Mouse (Mus musculus) CH12.LX (cell line): ENCODE results near the gene Letmd1. TPM values are rescaled to one million over a fixed set of nuclear protein-coding genes. Genes with fewer than 3 reads are reported as not detected.

Source experiments
- DNase-seq: peaks from one replicate; pipeline ENCODE4 v3.0.0-alpha.2; 2013; ENCODE audit errors: extremely low read depth
- H3K27ac ChIP-seq: 2 replicates; pipeline ENCODE4 v1.5.1; 2012; ENCODE audit warnings: low read depth, mild to moderate bottlenecking, control low read depth, moderate library complexity; ENCODE audit not compliant: insufficient read depth
- H3K27me3 ChIP-seq: replicated peaks from 2 replicates; pipeline ENCODE3; 2012; ENCODE audit warnings: inconsistent platforms
- H3K36me3 ChIP-seq, 2 experiments: replicated peaks in 1 of 2; 2 replicates each; pipeline versions ENCODE3 to v1.6.1; 2012; ENCODE audit warnings: inconsistent platforms in 1 of 2, low read length in 1 of 2, mild to moderate bottlenecking in 1 of 2, mixed read lengths in 1 of 2, moderate library complexity in 1 of 2; ENCODE audit not compliant: control insufficient read depth in 1 of 2, insufficient read depth in 1 of 2
- H3K4me1 ChIP-seq, 2 experiments: 2 replicates each; pipeline ENCODE4 v1.6.1; 2012; ENCODE audit warnings: inconsistent platforms in 1 of 2, moderate library complexity in 1 of 2; ENCODE audit not compliant: insufficient read depth in 2 of 2, control insufficient read depth in 1 of 2
- H3K4me2 ChIP-seq: 2 replicates; pipeline ENCODE4 v1.6.1; 2012; ENCODE audit warnings: low read depth, mild to moderate bottlenecking, control low read depth; ENCODE audit not compliant: poor library complexity, insufficient read depth, severe bottlenecking
- H3K4me3 ChIP-seq, 3 experiments: fragments of 150-350 bp in 1 of 3; sonication (generic) in 1 of 3; replicated peaks in 1 of 3; 2 replicates each; pipeline versions ENCODE3 to v1.5.1; 2011 to 2012; ENCODE audit warnings: low read depth in 2 of 3, low read length in 2 of 3, mild to moderate bottlenecking in 2 of 3, moderate library complexity in 2 of 3, control low read depth in 1 of 3, improper control_type of control experiment in 1 of 3, inconsistent platforms in 1 of 3, mixed read lengths in 1 of 3; ENCODE audit not compliant: poor library complexity in 1 of 3
- H3K79me2 ChIP-seq: replicated peaks from 2 replicates; pipeline ENCODE4 v1.6.1; 2012; ENCODE audit warnings: mild to moderate bottlenecking, moderate library complexity; ENCODE audit not compliant: control insufficient read depth, poor library complexity, insufficient read depth, severe bottlenecking; ENCODE audit errors: extremely low read depth
- H3K9ac ChIP-seq: 2 replicates; pipeline ENCODE4 v1.6.1; 2012; ENCODE audit warnings: low read depth, mild to moderate bottlenecking, control low read depth, moderate library complexity; ENCODE audit not compliant: insufficient read depth
- H3K9me3 ChIP-seq: replicated peaks from 2 replicates; pipeline ENCODE3; 2012; ENCODE audit warnings: low read length, inconsistent platforms, mixed read lengths
- CTCF ChIP-seq, 2 experiments: IDR thresholded peaks in 1 of 2; conservative IDR thresholded peaks in 1 of 2; 2 replicates each; pipeline ENCODE4 v1.5.1; 2011 to 2012; ENCODE audit warnings: low read depth in 2 of 2, low read length in 2 of 2, improper control_type of control experiment in 1 of 2, inconsistent platforms in 1 of 2, mild to moderate bottlenecking in 1 of 2, moderate library complexity in 1 of 2
- E2F4 ChIP-seq: IDR thresholded peaks from 2 replicates; pipeline ENCODE4 v1.6.1; 2011; ENCODE audit warnings: low read depth, low read length, improper control_type of control experiment; ENCODE audit not compliant: insufficient replicate concordance
- ETS1 ChIP-seq: conservative IDR thresholded peaks from 2 replicates; pipeline ENCODE4 v1.6.1; 2012; ENCODE audit warnings: low read depth, mild to moderate bottlenecking, inconsistent platforms, low read length, improper control_type of control experiment, moderate library complexity
- IRF4 ChIP-seq: IDR thresholded peaks from 2 replicates; pipeline ENCODE4 v1.6.1; 2014; ENCODE audit warnings: low read depth, mild to moderate bottlenecking, inconsistent platforms, low read length, improper control_type of control experiment
- MAFK ChIP-seq: IDR thresholded peaks from 2 replicates; pipeline ENCODE4 v1.6.1; 2011; ENCODE audit warnings: low read length, improper control_type of control experiment; ENCODE audit not compliant: insufficient replicate concordance
- MAX ChIP-seq: IDR thresholded peaks from 2 replicates; pipeline ENCODE4 v1.6.1; 2011; ENCODE audit warnings: low read length, improper control_type of control experiment
- MAZ ChIP-seq: IDR thresholded peaks from 2 replicates; pipeline ENCODE4 v1.6.1; 2012; ENCODE audit warnings: low read depth, mild to moderate bottlenecking, inconsistent platforms, low read length, improper control_type of control experiment, moderate library complexity
- MXI1 ChIP-seq: IDR thresholded peaks from 2 replicates; pipeline ENCODE4 v1.6.1; 2011; ENCODE audit warnings: mild to moderate bottlenecking, low read depth, low read length, improper control_type of control experiment
- NELFE ChIP-seq: IDR thresholded peaks from 2 replicates; pipeline ENCODE4 v1.6.1; 2011; ENCODE audit warnings: low read depth, low read length, improper control_type of control experiment
- PAX5 ChIP-seq: IDR thresholded peaks from 2 replicates; pipeline ENCODE4 v1.6.1; 2012; ENCODE audit warnings: low read length, inconsistent platforms, mixed read lengths
- POLR2AphosphoS2 ChIP-seq: IDR thresholded peaks from 2 replicates; pipeline ENCODE4 v1.6.1; 2011; ENCODE audit warnings: low read depth, low read length, improper control_type of control experiment
- RAD21 ChIP-seq: IDR thresholded peaks from 2 replicates; pipeline ENCODE4 v1.6.1; 2011; ENCODE audit warnings: low read depth, mild to moderate bottlenecking, low read length, improper control_type of control experiment, moderate library complexity
- RCOR1 ChIP-seq: conservative IDR thresholded peaks from 2 replicates; pipeline ENCODE4 v1.6.1; 2012; ENCODE audit warnings: low read depth, mild to moderate bottlenecking, inconsistent platforms, low read length, improper control_type of control experiment
- TCF12 ChIP-seq: IDR thresholded peaks from 2 replicates; pipeline ENCODE4 v1.6.1; 2014; ENCODE audit warnings: low read depth, mild to moderate bottlenecking, inconsistent platforms, low read length, improper control_type of control experiment
- USF1 ChIP-seq: IDR thresholded peaks from 2 replicates; pipeline ENCODE4 v1.6.1; 2014; ENCODE audit warnings: low read depth, mild to moderate bottlenecking, inconsistent platforms, low read length, improper control_type of control experiment
- ZC3H11A ChIP-seq: IDR thresholded peaks from 2 replicates; pipeline ENCODE4 v1.6.1; 2012; ENCODE audit warnings: low read depth, mild to moderate bottlenecking, inconsistent platforms, low read length, improper control_type of control experiment
- ZKSCAN1 ChIP-seq: IDR thresholded peaks from 2 replicates; pipeline ENCODE4 v1.6.1; 2012; ENCODE audit warnings: low read depth, inconsistent platforms, low read length, improper control_type of control experiment, borderline replicate concordance
- dilution Hi-C: fragments of 300-500 bp; cut with MboI; formaldehyde crosslinking; loops from 2 replicates; pipeline ENCODE4 v1.14.3; 2020; ENCODE audit warnings: low sequenced_read_pairs; ENCODE audit not compliant: extremely low pct_unique_long_range_greater_than_20kb, extremely low pct_ligation_motif_present
- in situ Hi-C: fragments of 300-500 bp; cut with MboI; formaldehyde crosslinking; loops from 3 replicates; pipeline ENCODE4 v1.14.3; 2019; ENCODE audit warnings: low sequenced_read_pairs, low pct_ligation_motif_present, low pct_unique_long_range_greater_than_20kb, mixed read lengths
- polyA plus RNA-seq: library from polyadenylated mRNA; unstranded; fragments of >175 nt; gene quantifications from 2 replicates; pipeline ENCODE4 v1.2.1, GENCODE M21; 2012; ENCODE audit warnings: low read depth; ENCODE audit not compliant: insufficient read length
- total RNA-seq, 2 experiments: library from RNA; depleted of rRNA; stranded (reverse); fragments of 300-350 nt in 1 of 2; fragments of >200 nt in 1 of 2; gene quantifications; 2 replicates each; pipeline ENCODE4 v1.2.3; 2012 to 2014

The Letmd1 gene
- total and polyA plus RNA-seq, 3 experiments: 31.4 to 51.3 (median 39.0) TPM

GRCm38 (mm10) chr15:100423916-100424315, 44.9 kb upstream of the Letmd1 start (continued):
- TF ChIP-seq POLR2AphosphoS2: no peak
- TF ChIP-seq ZC3H11A: no peak
- no peak; the same call in 1 of the 2 replicates for TF ChIP-seq MAX
- no peak for TF ChIP-seq RCOR1
- no peak for TF ChIP-seq USF1
- TF ChIP-seq E2F4: no peak
- no peak for TF ChIP-seq MAZ
- TF ChIP-seq PAX5: no peak
- TF ChIP-seq MXI1: 0 out of 2 replicates have a peak, but pooled peaks have one; percentile 18
- TF ChIP-seq MAFK: no peak
- peak in 1 of 2 experiments; percentile 16; a peak in 2 of 4 replicates for TF ChIP-seq CTCF (conservative IDR thresholded peaks at IDR 0.05 in 1 of 2, IDR thresholded peaks at IDR 0.05 in 1 of 2; ENCODE audit: low read depth in 2 of 2, low read length in 2 of 2)

GRCm38 (mm10) chr15:100424396-100425122, 44.3 kb upstream of the Letmd1 start, which contains the start of gene Slc11a2:
Gene Slc11a2, minus strand, starts transcription at chr15:100425072.
- peaks cover 52% of the 10 kb centered on the region for H3K27me3 ChIP-seq
- peak within 1 kb of the TSS; percentile 98 for H3K4me2 ChIP-seq
- no peaks in the 10 kb centered on the region for H3K79me2 ChIP-seq
- H3K4me3 ChIP-seq: peak within 1 kb of the TSS; percentile 2 to 40 (median 37)
- H3K36me3 ChIP-seq: no peaks in the 10 kb centered on the region
- no peak within 1 kb of the TSS for H3K27ac ChIP-seq
- no peak within 1 kb of the TSS for H3K9ac ChIP-seq
- peaks cover 3 to 31% of the 10 kb centered on the region in 2 experiments; a peak in 3 of 4 replicates for H3K4me1 ChIP-seq
- dilution Hi-C loops: no loop called here
- H3K9me3 ChIP-seq: no peaks in the 10 kb centered on the region
- no peak for DNase-seq
- 0 out of 2 replicates have a peak, but pooled peaks have one; percentile 20 for TF ChIP-seq TCF12
- peak; percentile 26; the same call in 1 of the 2 replicates for TF ChIP-seq IRF4
- TF ChIP-seq E2F4: no peak
- TF ChIP-seq RAD21: no peak
- in situ Hi-C loops: no loop called here

- Histone ChIP-seq H3K27ac (no peak overlapping the region), H3K79me2 (no peaks in the 10 kb centered on the region), H3K4me1 (peaks cover 0 to 11% of the 10 kb centered on the region in 2 experiments; a peak in 2 of 4 replicates), H3K4me3 (no peak overlapping the region), H3K36me3 (no peaks in the 10 kb centered on the region), H3K9ac (no peak overlapping the region), H3K4me2 (no peak overlapping the region), H3K27me3 (peaks cover 76% of the 10 kb centered on the region), H3K9me3 (no peaks in the 10 kb centered on the region)
- in situ Hi-C loops: no loop called here
- dilution Hi-C loops: no loop called here
- TF ChIP-seq NELFE (no peak), ZKSCAN1 (no peak), ETS1 (no peak), E2F4 (no peak)
- DNase-seq: no peak
These were observed 40.4 kb upstream of the Letmd1 start for GRCm38 (mm10) chr15:100428296-100428905.
